Mouse (Mus musculus): ENCODE results near the gene Rxra.

Gene Rxra

GRCm38 (mm10) chr2:27769701-27770100 lies 93.5 kb downstream of the Rxra start:
- DNase-seq, result no peak

GRCm38 (mm10) chr2:27770205-27770604 lies 94.0 kb downstream of the Rxra start:
- peak; percentile 82 for DNase-seq

GRCm38 (mm10) chr2:27771936-27772335 lies 95.7 kb downstream of the Rxra start:
- peak; percentile 81 for DNase-seq

- no peak for DNase-seq
Measured at GRCm38 (mm10) chr2:27772841-27773388, 96.7 kb downstream of the Rxra start.

- DNase-seq, result no peak
Measured at GRCm38 (mm10) chr2:27773980-27774730, 97.9 kb downstream of the Rxra start.

GRCm38 (mm10) chr2:27775006-27775405 lies 98.8 kb downstream of the Rxra start:
- DNase-seq, result no peak

GRCm38 (mm10) chr2:27775625-27776024 lies 99.4 kb downstream of the Rxra start:
- DNase-seq, result no peak

GRCm38 (mm10) chr2:27777756-27778155 lies 101.5 kb downstream of the Rxra start:
- DNase-seq, result no peak

- DNase-seq, result no peak
Measured at GRCm38 (mm10) chr2:27778289-27778688, 102.0 kb downstream of the Rxra start.

- no peak for DNase-seq
Measured at GRCm38 (mm10) chr2:27779291-27779866, 103.1 kb downstream of the Rxra start.

GRCm38 (mm10) chr2:27780162-27780561 lies 103.9 kb downstream of the Rxra start:
- DNase-seq, result no peak

GRCm38 (mm10) chr2:27785363-27785762 lies 109.1 kb downstream of the Rxra start:
- no peak for DNase-seq

- no peak for DNase-seq
Measured at GRCm38 (mm10) chr2:27785973-27786417, 109.8 kb downstream of the Rxra start.

GRCm38 (mm10) chr2:27791571-27791970 lies 115.3 kb downstream of the Rxra start:
- DNase-seq, result no peak

GRCm38 (mm10) chr2:27799018-27799417 lies 122.8 kb downstream of the Rxra start:
- no peak for DNase-seq

GRCm38 (mm10) chr2:27801041-27801440 lies 124.8 kb downstream of the Rxra start:
- no peak for DNase-seq

GRCm38 (mm10) chr2:27802493-27802892 lies 126.3 kb downstream of the Rxra start:
- no peak for DNase-seq

GRCm38 (mm10) chr2:27806691-27807090 lies 130.5 kb downstream of the Rxra start:
- no peak for DNase-seq

- DNase-seq, result no peak
Measured at GRCm38 (mm10) chr2:27807684-27808083, 131.4 kb downstream of the Rxra start.

GRCm38 (mm10) chr2:27809897-27810296 lies 133.7 kb downstream of the Rxra start:
- no peak for DNase-seq

All from right cerebral cortex, postnatal 4 days (tissue).